Mouse (Mus musculus): Measurements from ENCODE around the gene Gm10772.
"Not testable (repeated sequence)": the region's sequence is repeated elsewhere in the genome, so short reads cannot be mapped to it uniquely, and the experiment has no call there.

Gene Gm10772

DNA sequence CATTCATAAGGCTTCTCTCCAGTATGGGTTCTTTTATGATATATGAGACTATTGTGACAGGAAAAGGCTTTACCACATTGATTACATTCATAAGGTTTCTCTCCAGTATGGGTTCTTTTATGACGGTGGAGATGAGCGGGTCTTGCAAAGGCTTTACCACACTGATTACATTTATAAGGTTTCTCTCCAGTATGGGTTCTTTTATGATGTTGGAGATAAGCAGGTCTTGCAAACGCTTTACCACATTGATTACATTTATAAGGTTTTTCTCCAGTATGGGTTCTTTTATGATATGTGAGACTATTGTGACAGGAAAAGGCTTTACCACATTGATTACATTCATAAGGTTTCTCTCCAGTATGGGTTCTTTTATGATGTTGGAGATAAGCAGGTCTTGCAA, at the start of gene Gm10772:
Gm10772 (minus strand) TSS at position 101 of the 400 bp plus-strand sequence.
- in situ Hi-C loops (cut with MboI, MseI) = not testable (repeated sequence)

DNA sequence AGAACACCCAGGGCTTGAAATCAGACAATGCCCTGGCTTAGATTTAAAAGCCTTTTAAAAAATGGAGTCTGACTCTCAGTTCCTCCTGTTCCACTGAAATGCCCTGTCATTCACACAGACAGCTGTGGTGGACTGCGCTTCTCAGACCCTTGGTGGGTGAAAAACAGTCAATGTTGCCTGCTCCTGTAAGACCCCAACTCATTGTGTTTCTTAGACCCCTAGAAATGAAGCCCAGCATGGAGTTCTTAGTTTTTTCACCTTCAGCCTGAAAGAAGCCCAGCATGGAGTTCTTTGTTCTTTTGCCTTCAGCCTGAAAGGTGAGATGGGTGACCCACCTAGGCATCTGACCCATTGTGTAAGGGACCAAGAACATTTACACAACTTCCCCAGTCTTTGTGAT, 36.5 kb upstream of the Gm10772 start:
- in situ Hi-C loops (cut with MboI, MseI) = loop anchor here (10.0 kb wide), 1 partner anchor 101 kb away; no protein-coding TSS in a partner anchor

DNA sequence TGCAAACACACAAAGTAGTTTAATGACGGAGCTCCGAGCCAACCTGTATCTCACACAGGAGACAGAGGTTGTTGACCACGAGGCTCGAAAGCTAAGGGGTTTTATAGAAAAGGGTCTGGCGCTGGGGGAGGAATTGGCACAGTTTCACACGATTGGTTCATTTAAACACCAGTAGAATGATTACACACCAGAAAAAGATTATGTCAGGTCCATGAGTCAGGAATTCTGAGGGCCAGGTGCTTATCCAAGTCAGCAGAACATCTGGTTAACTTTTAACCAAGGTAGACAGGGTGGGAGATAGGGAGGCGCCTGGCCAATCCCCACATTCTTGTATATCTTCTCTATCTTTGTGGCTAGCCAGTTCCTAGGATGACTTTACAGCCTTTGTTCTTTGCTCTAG, 35.8 kb upstream of the Gm10772 start:
- in situ Hi-C loops (cut with MboI, MseI) = loop anchor here (10.0 kb wide), 1 partner anchor 102 kb away; no protein-coding TSS in a partner anchor

DNA sequence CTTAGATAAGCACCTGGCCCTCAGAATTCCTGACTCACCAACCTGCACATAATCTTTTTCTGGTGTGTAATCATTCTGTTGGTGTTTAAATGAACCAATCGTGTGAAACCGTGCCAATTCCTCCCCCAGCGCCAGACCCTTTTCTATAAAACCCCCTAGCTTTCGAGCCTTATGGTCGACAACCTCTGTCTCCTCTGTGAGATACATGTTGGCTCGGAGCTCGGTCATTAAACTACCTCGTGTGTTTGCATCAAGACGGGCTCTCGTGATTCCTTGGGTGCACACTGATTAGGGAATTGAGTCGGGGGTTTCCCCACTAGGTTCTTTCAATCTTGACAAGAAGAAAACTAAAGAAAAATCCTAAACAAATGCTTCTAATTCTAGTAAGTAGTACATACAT, 13.0 kb downstream of the Gm10772 start:
- in situ Hi-C loops (cut with MboI, MseI) = loop anchor here (5.0 to 10.0 kb wide), 2 partner anchors 53 to 680 kb away; no protein-coding TSS in a partner anchor

GRCm38 (mm10) chr13:66213811-66214210, 13.6 kb downstream of the Gm10772 start:
- in situ Hi-C loops (cut with MboI, MseI) = loop anchor here (5.0 to 10.0 kb wide), 2 partner anchors 53 to 679 kb away; no protein-coding TSS in a partner anchor

DNA sequence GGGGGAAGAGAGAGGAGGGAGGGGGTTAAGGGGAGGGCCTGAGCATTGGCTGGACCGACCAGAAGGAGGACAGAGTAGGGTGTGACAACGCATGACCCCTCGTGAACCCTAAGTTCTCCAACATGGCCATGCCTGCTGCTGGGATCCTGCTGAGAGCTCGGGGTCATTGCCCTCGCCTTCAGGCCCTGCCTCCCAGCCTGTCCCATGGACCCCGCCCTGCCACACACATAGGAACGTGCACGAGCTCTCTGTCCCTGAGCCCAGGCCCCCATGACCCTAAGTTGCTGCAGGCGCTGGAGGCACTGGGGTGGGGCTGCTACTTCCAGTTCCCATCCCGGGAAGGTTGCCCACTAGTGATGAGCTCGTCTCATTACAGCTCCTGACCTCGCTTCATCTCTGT, 48.2 kb downstream of the Gm10772 start:
- in situ Hi-C loops (cut with MboI, MseI) = not testable (repeated sequence)
